ENCODE assay signal across 9 mouse cellular contexts in genomic region chr16:41551851-41552262, GRCm38 (mm10).
DNase-seq lines count a peak whose midpoint lies in the region; ATAC-seq and TF ChIP-seq lines count a peak whose summit lies in the region.
"Had no signal": no experiment of that assay in that cellular context is flagged by ENCODE, and none has a peak within 500 bp of the region (broad histone marks: within the 10 kb centered on the region; RNA-seq: fewer than 3 reads in every experiment).

No protein-coding gene starts in this region.

- no peaks in the 10 kb centered on the region for H3K36me3 ChIP-seq in neural tube, embryonic 11.5 days (ENCODE audit: control insufficient read depth, insufficient read depth, low read length)
- H3K36me3 ChIP-seq in forebrain, postnatal 0 days (ENCODE audit: insufficient read depth): no peaks in the 10 kb centered on the region
- H3K36me3 ChIP-seq in kidney, embryonic 14.5 days (ENCODE audit: control insufficient read depth, insufficient read depth, low read length): no peaks in the 10 kb centered on the region

- H3K9ac ChIP-seq in neural tube, embryonic 11.5 days (ENCODE audit: low read length): no peak overlapping the region
- no peak overlapping the region for H3K9ac ChIP-seq in forebrain, postnatal 0 days
- H3K9ac ChIP-seq in kidney, embryonic 14.5 days (ENCODE audit: low read depth, low read length): no peak overlapping the region

- peak; percentile 50 for DNase-seq in neural tube, embryonic 11.5 days (ENCODE audit: low spot score)
- DNase-seq in neural tube, embryonic 10.5 days (ENCODE audit: extremely low spot score, low spot score): no peak
- DNase-seq in forebrain, postnatal 0 days: peak; percentile 42
- DNase-seq in left cerebral cortex, postnatal 4 days: peak; percentile 34
- peak; percentile 61 for DNase-seq in retina, embryonic 14.5 days (ENCODE audit: low spot score)
- DNase-seq in spleen, postnatal 36 days (ENCODE audit: low spot score in 2 of 2): no peak
- DNase-seq: cerebellum, postnatal 25 days had no signal

- TF ChIP-seq CTCF in forebrain, postnatal 0 days (IDR thresholded peaks at IDR 0.05; ENCODE audit: low read depth): no peak

- H3K4me3 ChIP-seq in neural tube, embryonic 11.5 days (ENCODE audit: low read depth, low read length): no peak overlapping the region
- H3K4me3 ChIP-seq in forebrain, postnatal 0 days (ENCODE audit: low read depth, low read length): no peak overlapping the region
- no peak overlapping the region for H3K4me3 ChIP-seq in kidney, embryonic 14.5 days (ENCODE audit: low read length)

- H3K27me3 ChIP-seq in neural tube, embryonic 11.5 days (ENCODE audit: control insufficient read depth, insufficient read depth, low read length): no peaks in the 10 kb centered on the region
- no peaks in the 10 kb centered on the region for H3K27me3 ChIP-seq in forebrain, postnatal 0 days (ENCODE audit: insufficient read depth, low read length)
- no peaks in the 10 kb centered on the region for H3K27me3 ChIP-seq in kidney, embryonic 14.5 days (ENCODE audit: control insufficient read depth, insufficient read depth, low read length)

- H3K4me1 ChIP-seq in neural tube, embryonic 11.5 days (ENCODE audit: control insufficient read depth, insufficient read depth, low read length): peaks cover 6% of the 10 kb centered on the region; the same call in 1 of the 2 replicates
- no peaks in the 10 kb centered on the region for H3K4me1 ChIP-seq in forebrain, postnatal 0 days (ENCODE audit: insufficient read depth)
- no peaks in the 10 kb centered on the region for H3K4me1 ChIP-seq in kidney, embryonic 14.5 days (ENCODE audit: control insufficient read depth, insufficient read depth, low read length)

- H3K4me2 ChIP-seq in neural tube, embryonic 11.5 days (ENCODE audit: low read depth): no peak overlapping the region
- peak overlapping the region; percentile 17; the same call in 1 of the 2 replicates for H3K4me2 ChIP-seq in forebrain, postnatal 0 days (ENCODE audit: low read depth)
- no peak overlapping the region for H3K4me2 ChIP-seq in kidney, embryonic 14.5 days (replicated peaks; ENCODE audit: low read depth, low read length)

- WGBS in neural tube, embryonic 11.5 days: 17% methylated on average over 3 of the region's 3 CpGs
- WGBS in forebrain, postnatal 0 days: 3% methylated on average over 3 of the region's 3 CpGs
- WGBS in kidney, embryonic 14.5 days: 20% methylated on average over 3 of the region's 3 CpGs

- ATAC-seq in neural tube, embryonic 11.5 days (ENCODE audit: insufficient read depth, low FRiP score, low TSS enrichment): peak; percentile 93
- peak; percentile 93 for ATAC-seq in forebrain, postnatal 0 days
- no peak for ATAC-seq in granulocyte monocyte progenitor cell, adult 5-6 weeks (replicated peaks; ENCODE audit: poor library complexity, severe bottlenecking)
- no peak for ATAC-seq in kidney, embryonic 14.5 days (ENCODE audit: low FRiP score, low TSS enrichment)

- intact Hi-C loops in left cerebral cortex, postnatal 4 days (cut with DNase I): no loop called here

- no peaks in the 10 kb centered on the region for H3K9me3 ChIP-seq in neural tube, embryonic 11.5 days (ENCODE audit: control insufficient read depth, low read length)
- H3K9me3 ChIP-seq in forebrain, postnatal 0 days (ENCODE audit: low read length): no peaks in the 10 kb centered on the region
- no peaks in the 10 kb centered on the region for H3K9me3 ChIP-seq in kidney, embryonic 14.5 days (ENCODE audit: control insufficient read depth, low read length)

- H3K27ac ChIP-seq in neural tube, embryonic 11.5 days (ENCODE audit: low read depth, low read length): 0 out of 2 replicates have a peak overlapping the region, but pooled peaks have one; percentile 42
- H3K27ac ChIP-seq in forebrain, postnatal 0 days (ENCODE audit: low read depth, low read length): peak overlapping the region; percentile 43; the same call in 1 of the 2 replicates
- H3K27ac ChIP-seq in kidney, embryonic 14.5 days (ENCODE audit: low read depth, low read length): no peak overlapping the region

Comparison
In these comparisons a context has a peak if more than half of its experiments do, and no peak if none do; other contexts are left out.
1. DNase-seq: peak in neural tube, embryonic 11.5 days (single experiment), forebrain, postnatal 0 days (single experiment), left cerebral cortex, postnatal 4 days (single experiment) and retina, embryonic 14.5 days (single experiment); none in neural tube, embryonic 10.5 days (single experiment) and spleen, postnatal 36 days (0 of 2).
2. ATAC-seq: peak in neural tube, embryonic 11.5 days (single experiment) and forebrain, postnatal 0 days (single experiment); none in granulocyte monocyte progenitor cell, adult 5-6 weeks (single experiment) and kidney, embryonic 14.5 days (single experiment).